Mouse (Mus musculus): ENCODE results near the gene Lima1. TPM values are rescaled to one million over a fixed set of nuclear protein-coding genes. Genes with fewer than 3 reads are reported as not detected.
A peak's percentile ranks its signal among the peaks of the same experiment; 100 is the strongest.

Lima1 gene
- polyA plus RNA-seq, 1 experiment = 104 TPM

DNA sequence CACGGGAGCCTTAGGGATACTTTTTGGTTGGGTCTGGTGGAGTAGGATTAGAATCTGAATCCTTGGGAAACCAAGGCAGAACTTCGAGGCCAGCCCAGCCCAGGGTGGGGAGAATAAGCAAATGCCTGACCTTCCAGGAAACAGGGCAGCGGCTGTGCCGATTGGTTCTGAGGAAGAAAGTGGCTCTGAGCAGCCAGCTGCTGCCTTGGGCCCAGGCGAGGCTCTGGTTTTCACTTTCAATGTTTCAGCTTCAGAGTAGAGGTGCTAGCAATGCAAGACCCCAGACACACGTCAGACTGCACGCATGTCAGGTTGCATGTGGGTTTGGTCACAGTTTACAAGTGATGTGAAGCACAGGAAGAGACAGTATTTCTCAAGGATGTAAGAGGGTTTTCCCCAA lies 63.2 kb downstream of the Lima1 start:
- H3K9me3 ChIP-seq (replicated peaks; ENCODE audit: control insufficient read depth, insufficient read depth, low read length, poor library complexity, severe bottlenecking) = no peaks in the 10 kb centered on the region
- H3K4me1 ChIP-seq (ENCODE audit: control insufficient read depth, insufficient read depth, low read length) = peaks cover 4% of the 10 kb centered on the region
- peaks cover 8% of the 10 kb centered on the region; the same call in 1 of the 2 replicates for H3K36me3 ChIP-seq (ENCODE audit: control insufficient read depth, insufficient read depth, low read length, poor library complexity, severe bottlenecking)
- TF ChIP-seq EP300 (IDR thresholded peaks at IDR 0.05; ENCODE audit: insufficient read depth, low read depth, low read length) (no peak), CTCF (IDR thresholded peaks at IDR 0.05; ENCODE audit: low read depth, low read length) (no peak), POLR2A (IDR thresholded peaks at IDR 0.05; ENCODE audit: insufficient read depth, low read length) (no peak)
- H3K9ac ChIP-seq (ENCODE audit: low read depth, poor library complexity, severe bottlenecking) = 0 out of 2 replicates have a peak overlapping the region, but pooled peaks have one; percentile 29
- no peak overlapping the region for H3K4me3 ChIP-seq (ENCODE audit: low read depth, low read length)
- H3K27ac ChIP-seq (ENCODE audit: insufficient read depth, low read length) = peak overlapping the region; percentile 88
- H3K27me3 ChIP-seq (ENCODE audit: control insufficient read depth, insufficient read depth, low read length, poor library complexity, severe bottlenecking) = no peaks in the 10 kb centered on the region

DNA sequence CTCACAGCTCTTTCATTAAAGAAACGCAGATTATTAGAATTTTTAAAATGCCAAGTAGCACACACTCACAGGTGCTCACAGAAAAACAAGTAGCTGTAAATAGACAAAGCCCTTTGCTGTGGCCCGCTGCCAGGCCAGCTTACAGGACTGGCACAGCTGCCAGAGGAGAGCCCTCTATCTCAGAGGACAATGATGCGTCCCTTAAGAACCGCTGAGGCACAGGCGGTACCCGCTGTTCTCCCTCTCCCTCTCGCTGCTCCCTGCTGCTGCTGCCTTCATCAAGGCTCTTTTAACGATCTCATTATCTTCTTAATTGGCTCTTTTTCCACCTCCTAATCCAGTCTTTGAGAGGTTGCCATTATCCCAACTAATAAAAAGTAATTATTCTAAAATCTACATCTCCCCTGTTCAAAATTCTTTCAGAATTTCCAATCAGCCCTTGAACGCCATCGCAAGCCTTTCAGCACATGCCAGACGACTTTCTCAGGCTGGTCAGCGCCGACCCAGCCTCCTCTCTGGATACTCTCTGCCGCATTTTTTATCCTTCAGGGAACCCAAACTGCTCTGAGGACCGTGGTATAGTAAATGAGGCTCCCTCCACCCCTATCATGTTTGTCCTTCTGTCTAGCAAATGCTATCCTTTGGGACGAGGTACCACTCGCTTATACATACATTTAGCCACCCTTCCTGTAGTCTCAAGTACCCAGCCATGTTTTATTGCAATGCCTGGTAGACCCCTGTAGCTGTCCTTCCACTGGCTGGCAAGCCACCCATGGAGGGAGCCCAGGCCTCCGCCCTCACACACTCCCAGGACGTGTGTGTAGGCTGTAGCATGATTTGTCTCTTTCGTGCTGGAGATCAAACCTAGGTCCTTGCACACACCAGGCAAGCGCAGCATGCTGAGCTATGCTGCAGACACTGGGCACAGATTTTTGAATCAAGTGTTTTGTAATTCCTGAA lies 67.2 kb downstream of the Lima1 start:
- Histone ChIP-seq H3K4me1 (ENCODE audit: control insufficient read depth, insufficient read depth, low read length) (peaks cover 7% of the 10 kb centered on the region), H3K4me3 (ENCODE audit: low read depth, low read length) (no peak overlapping the region), H3K27ac (ENCODE audit: insufficient read depth, low read length) (no peak overlapping the region), H3K9me3 (replicated peaks; ENCODE audit: control insufficient read depth, insufficient read depth, low read length, poor library complexity, severe bottlenecking) (no peaks in the 10 kb centered on the region), H3K9ac (ENCODE audit: low read depth, poor library complexity, severe bottlenecking) (no peak overlapping the region), H3K27me3 (ENCODE audit: control insufficient read depth, insufficient read depth, low read length, poor library complexity, severe bottlenecking) (no peaks in the 10 kb centered on the region), H3K36me3 (ENCODE audit: control insufficient read depth, insufficient read depth, low read length, poor library complexity, severe bottlenecking) (peaks cover 15% of the 10 kb centered on the region)
- TF ChIP-seq EP300 (IDR thresholded peaks at IDR 0.05; ENCODE audit: insufficient read depth, low read depth, low read length) (no peak), CTCF (IDR thresholded peaks at IDR 0.05; ENCODE audit: low read depth, low read length) (no peak), POLR2A (IDR thresholded peaks at IDR 0.05; ENCODE audit: insufficient read depth, low read length) (no peak)

DNA sequence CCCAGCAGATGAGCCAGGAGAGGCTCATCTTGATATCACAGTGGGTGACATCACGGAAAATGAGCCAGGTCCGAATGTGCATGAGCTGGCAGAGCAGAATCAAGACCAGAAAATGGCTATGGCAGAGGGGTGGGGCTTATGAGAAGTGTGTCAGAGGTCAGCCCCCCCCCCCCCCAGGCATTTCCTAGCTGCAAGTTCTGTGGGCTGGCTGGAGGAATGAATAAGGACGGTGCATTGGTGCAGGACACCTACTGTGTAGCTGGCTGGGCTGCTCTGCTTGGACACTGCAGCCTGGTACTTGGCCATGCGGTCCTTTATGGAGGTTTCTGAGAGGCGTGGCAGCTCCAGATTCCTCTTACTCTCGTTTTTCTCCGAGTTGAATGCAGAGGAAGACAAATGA lies 69.1 kb downstream of the Lima1 start:
- TF ChIP-seq POLR2A (IDR thresholded peaks at IDR 0.05; ENCODE audit: insufficient read depth, low read length) (no peak), EP300 (IDR thresholded peaks at IDR 0.05; ENCODE audit: insufficient read depth, low read depth, low read length) (peak; percentile 51; the same call in 1 of the 2 replicates)
- no peak overlapping the region for H3K9ac ChIP-seq (ENCODE audit: low read depth, poor library complexity, severe bottlenecking)
- peak overlapping the region; percentile 12; the same call in 1 of the 2 replicates for H3K27ac ChIP-seq (ENCODE audit: insufficient read depth, low read length)
- H3K4me3 ChIP-seq (ENCODE audit: low read depth, low read length) = no peak overlapping the region
- H3K36me3 ChIP-seq (ENCODE audit: control insufficient read depth, insufficient read depth, low read length, poor library complexity, severe bottlenecking) = peaks cover 19% of the 10 kb centered on the region
- H3K27me3 ChIP-seq (ENCODE audit: control insufficient read depth, insufficient read depth, low read length, poor library complexity, severe bottlenecking) = no peaks in the 10 kb centered on the region
- H3K4me1 ChIP-seq (ENCODE audit: control insufficient read depth, insufficient read depth, low read length) = peaks cover 4% of the 10 kb centered on the region
- no peaks in the 10 kb centered on the region for H3K9me3 ChIP-seq (replicated peaks; ENCODE audit: control insufficient read depth, insufficient read depth, low read length, poor library complexity, severe bottlenecking)

DNA sequence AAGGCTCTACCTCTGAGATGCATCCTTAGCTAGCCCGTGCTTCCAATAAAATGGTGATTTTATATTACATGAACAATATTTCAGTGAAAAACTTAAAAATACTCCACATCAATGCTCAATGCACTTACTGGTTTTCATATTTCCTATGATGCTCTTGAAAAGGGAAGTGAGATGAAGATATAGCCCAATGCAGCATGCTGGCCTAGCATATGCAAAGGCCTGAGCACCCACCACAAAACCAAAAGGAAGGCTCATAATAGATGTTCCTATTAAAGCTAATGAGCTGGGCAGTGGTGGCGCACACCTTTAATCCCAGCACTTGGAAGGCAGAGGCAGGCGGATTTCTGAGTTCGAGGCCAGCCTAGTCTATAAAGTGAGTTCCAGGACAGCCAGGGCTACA lies 69.6 kb downstream of the Lima1 start:
- no peaks in the 10 kb centered on the region for H3K9me3 ChIP-seq (replicated peaks; ENCODE audit: control insufficient read depth, insufficient read depth, low read length, poor library complexity, severe bottlenecking)
- TF ChIP-seq CTCF (IDR thresholded peaks at IDR 0.05; ENCODE audit: low read depth, low read length) = no peak
- TF ChIP-seq POLR2A (IDR thresholded peaks at IDR 0.05; ENCODE audit: insufficient read depth, low read length) = no peak
- TF ChIP-seq EP300 (IDR thresholded peaks at IDR 0.05; ENCODE audit: insufficient read depth, low read depth, low read length) = no peak
- no peak overlapping the region for H3K9ac ChIP-seq (ENCODE audit: low read depth, poor library complexity, severe bottlenecking)
- peaks cover 21% of the 10 kb centered on the region for H3K36me3 ChIP-seq (ENCODE audit: control insufficient read depth, insufficient read depth, low read length, poor library complexity, severe bottlenecking)
- H3K27ac ChIP-seq (ENCODE audit: insufficient read depth, low read length) = peak overlapping the region; percentile 12; the same call in 1 of the 2 replicates
- no peak overlapping the region for H3K4me3 ChIP-seq (ENCODE audit: low read depth, low read length)
- no peaks in the 10 kb centered on the region for H3K27me3 ChIP-seq (ENCODE audit: control insufficient read depth, insufficient read depth, low read length, poor library complexity, severe bottlenecking)
- H3K4me1 ChIP-seq (ENCODE audit: control insufficient read depth, insufficient read depth, low read length) = peaks cover 4% of the 10 kb centered on the region

DNA sequence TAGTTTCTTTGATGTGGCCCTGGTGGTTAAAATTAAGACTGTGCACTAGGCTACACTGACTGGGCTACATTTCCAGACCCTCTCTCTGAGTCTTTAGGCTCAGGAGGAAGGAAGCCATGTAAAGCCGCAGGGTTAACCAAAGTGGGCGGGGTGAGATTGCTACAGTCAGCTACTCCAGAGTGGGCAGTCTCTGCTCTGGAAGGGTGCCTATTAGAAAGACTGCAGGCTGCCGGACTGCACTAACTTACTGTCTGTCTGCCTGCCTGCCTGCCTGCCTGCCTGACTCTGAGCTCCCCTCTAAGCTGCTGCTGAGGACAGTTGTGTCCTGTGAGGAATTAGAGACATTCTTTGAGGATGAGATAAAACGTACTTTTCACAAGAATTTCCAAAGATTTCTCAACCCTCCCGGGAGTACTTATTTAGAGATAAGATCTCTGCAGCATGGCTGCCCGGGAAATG lies 72.0 kb downstream of the Lima1 start:
- Histone ChIP-seq H3K27me3 (ENCODE audit: control insufficient read depth, insufficient read depth, low read length, poor library complexity, severe bottlenecking) (no peaks in the 10 kb centered on the region), H3K9ac (ENCODE audit: low read depth, poor library complexity, severe bottlenecking) (no peak overlapping the region), H3K4me3 (ENCODE audit: low read depth, low read length) (no peak overlapping the region), H3K36me3 (ENCODE audit: control insufficient read depth, insufficient read depth, low read length, poor library complexity, severe bottlenecking) (peaks cover 21% of the 10 kb centered on the region), H3K27ac (ENCODE audit: insufficient read depth, low read length) (no peak overlapping the region), H3K4me1 (ENCODE audit: control insufficient read depth, insufficient read depth, low read length) (peaks cover 4% of the 10 kb centered on the region), H3K9me3 (replicated peaks; ENCODE audit: control insufficient read depth, insufficient read depth, low read length, poor library complexity, severe bottlenecking) (no peaks in the 10 kb centered on the region)
- TF ChIP-seq EP300 (IDR thresholded peaks at IDR 0.05; ENCODE audit: insufficient read depth, low read depth, low read length) = no peak
- TF ChIP-seq CTCF (IDR thresholded peaks at IDR 0.05; ENCODE audit: low read depth, low read length) = no peak
- TF ChIP-seq POLR2A (IDR thresholded peaks at IDR 0.05; ENCODE audit: insufficient read depth, low read length) = no peak
